Mouse (Mus musculus): ENCODE data around the gene Vat1. TPM values are rescaled to one million over a fixed set of nuclear protein-coding genes. Genes with fewer than 3 reads are reported as not detected.
A peak's percentile ranks its signal among the peaks of the same experiment; 100 is the strongest.
"Not testable (repeated sequence)": the region's sequence is repeated elsewhere in the genome, so short reads cannot be mapped to it uniquely, and the experiment has no call there.

The Vat1 gene
- polyA plus RNA-seq, 1 experiment from 2014 or later: 202 TPM

GRCm38 (mm10) chr11:101467477-101468262 lies 1.6 kb upstream of the Vat1 start:
- no peak for TF ChIP-seq CTCF (IDR thresholded peaks at IDR 0.05)
- peak; percentile 58 for ATAC-seq
- no peak for DNase-seq (ENCODE audit: low read depth, low spot score)

GRCm38 (mm10) chr11:101466552-101466950 lies 521 bp upstream of the Vat1 start:
- H3K27me3 ChIP-seq; ATAC-seq; DNase-seq (ENCODE audit: low read depth, low spot score): not testable (repeated sequence)
- in situ Hi-C loops (cut with MboI; ENCODE audit: low pct_unique_long_range_greater_than_20kb): loop anchor here (5.0 kb wide), 1 partner anchor 96 kb away; no protein-coding TSS in a partner anchor
- POLR2A ChIA-PET: interaction anchor here (1.2 to 2.5 kb wide), 3 partner anchors 17 to 87 kb away, joined by 3 to 8 read pairs (median 4); no protein-coding TSS in a partner anchor
- CTCF ChIA-PET: interaction anchor here (1.1 to 1.8 kb wide), 4 partner anchors 48 to 96 kb away, joined by 3 to 10 read pairs (median 4); no protein-coding TSS in a partner anchor

More at GRCm38 (mm10) chr11:101467477-101468262, 1.6 kb upstream of the Vat1 start:
- in situ Hi-C loops (cut with MboI; ENCODE audit: low pct_unique_long_range_greater_than_20kb): loop anchor here (5.0 kb wide), 1 partner anchor 95 kb away; no protein-coding TSS in a partner anchor
- no peaks in the 10 kb centered on the region for H3K27me3 ChIP-seq
- ChIA-PET POLR2A (interaction anchor here (0.6 to 1.6 kb wide), 4 partner anchors 50 to 134 kb away, joined by 3 to 5 read pairs (median 4); partner anchors contain the start of gene Aarsd1), CTCF (interaction anchor here (1.0 to 1.8 kb wide), 10 partner anchors 13 to 99 kb away, joined by 3 to 10 read pairs (median 3); no protein-coding TSS in a partner anchor)

GRCm38 (mm10) chr11:101465101-101465868 lies 745 bp downstream of the Vat1 start:
- H3K27me3 ChIP-seq: no peaks in the 10 kb centered on the region
- in situ Hi-C loops (cut with MboI; ENCODE audit: low pct_unique_long_range_greater_than_20kb): loop anchor here (5.0 kb wide), 1 partner anchor 97 kb away; no protein-coding TSS in a partner anchor
- ChIA-PET CTCF (interaction anchor here (1.2 kb wide), 1 partner anchor 106 kb away, joined by 3 read pairs; no protein-coding TSS in a partner anchor), POLR2A (interaction anchor here (0.7 to 2.5 kb wide), 4 partner anchors 11 to 142 kb away, joined by 3 to 8 read pairs (median 4); partner anchors contain the start of gene Ifi35)
- peak; percentile 23 for ATAC-seq
- DNase-seq (ENCODE audit: low read depth, low spot score): no peak
- no peak for TF ChIP-seq CTCF (IDR thresholded peaks at IDR 0.05)

- TF ChIP-seq CTCF (IDR thresholded peaks at IDR 0.05): no peak
- in situ Hi-C loops (cut with MboI; ENCODE audit: low pct_unique_long_range_greater_than_20kb): loop anchor here (5.0 kb wide), 1 partner anchor 98 kb away; no protein-coding TSS in a partner anchor
- CTCF ChIA-PET: interaction anchor here (1.2 kb wide), 1 partner anchor 107 kb away, joined by 3 read pairs; no protein-coding TSS in a partner anchor
- no peak for ATAC-seq
- no peak for DNase-seq (ENCODE audit: low read depth, low spot score)
- H3K27me3 ChIP-seq: no peaks in the 10 kb centered on the region
- POLR2A ChIA-PET: interaction anchor here (0.7 to 2.5 kb wide), 4 partner anchors 10 to 142 kb away, joined by 3 to 8 read pairs (median 4); partner anchors contain the start of gene Ifi35
Observed at GRCm38 (mm10) chr11:101464211-101465100, 1.6 kb downstream of the Vat1 start, which contains the start of gene Rnd2. Gene Rnd2 (plus strand): TSS chr11:101464999.

- TF ChIP-seq CTCF (IDR thresholded peaks at IDR 0.05): no peak
- ChIA-PET CTCF (interaction anchor here (1.4 kb wide), 1 partner anchor 8 kb away, joined by 4 read pairs; no protein-coding TSS in a partner anchor), POLR2A (interaction anchor here (0.6 to 0.9 kb wide), 2 partner anchors 19 to 39 kb away, joined by 3 read pairs; no protein-coding TSS in a partner anchor)
- in situ Hi-C loops (cut with MboI; ENCODE audit: low pct_unique_long_range_greater_than_20kb): no loop called here
- DNase-seq (ENCODE audit: low read depth, low spot score) (no peak), ATAC-seq (no peak)
- H3K27me3 ChIP-seq: no peaks in the 10 kb centered on the region
Observed at GRCm38 (mm10) chr11:101462583-101463440, 3.2 kb downstream of the Vat1 start.

- no peaks in the 10 kb centered on the region for H3K27me3 ChIP-seq
- no peak for DNase-seq (ENCODE audit: low read depth, low spot score)
- in situ Hi-C loops (cut with MboI; ENCODE audit: low pct_unique_long_range_greater_than_20kb): no loop called here
- ChIA-PET CTCF (no interaction called here), POLR2A (no interaction called here)
- TF ChIP-seq CTCF (IDR thresholded peaks at IDR 0.05): no peak
- no peak for ATAC-seq
Observed at GRCm38 (mm10) chr11:101462141-101462540, 3.9 kb downstream of the Vat1 start.

GRCm38 (mm10) chr11:101460321-101460720 lies 5.7 kb downstream of the Vat1 start:
- CTCF ChIA-PET: no interaction called here
- ATAC-seq: no peak

GRCm38 (mm10) chr11:101459716-101460115 lies 6.3 kb downstream of the Vat1 start:
- POLR2A ChIA-PET: no interaction called here
- CTCF ChIA-PET: interaction anchor here (0.9 kb wide), 1 partner anchor 10 kb away, joined by 3 read pairs; no protein-coding TSS in a partner anchor
- no peak for DNase-seq (ENCODE audit: low read depth, low spot score)
- no peak for TF ChIP-seq CTCF (IDR thresholded peaks at IDR 0.05)
- H3K27me3 ChIP-seq: no peaks in the 10 kb centered on the region
- in situ Hi-C loops (cut with MboI; ENCODE audit: low pct_unique_long_range_greater_than_20kb): no loop called here
- no peak for ATAC-seq

More at GRCm38 (mm10) chr11:101460321-101460720, 5.7 kb downstream of the Vat1 start:
- H3K27me3 ChIP-seq: no peaks in the 10 kb centered on the region
- DNase-seq (ENCODE audit: low read depth, low spot score): no peak
- TF ChIP-seq CTCF (IDR thresholded peaks at IDR 0.05): no peak
- in situ Hi-C loops (cut with MboI; ENCODE audit: low pct_unique_long_range_greater_than_20kb): no loop called here
- POLR2A ChIA-PET: no interaction called here

Data from Patski (cell line).